Mouse (Mus musculus) kidney, adult 2 months (tissue): Measurements from ENCODE around the gene Zfp746. TPM values are rescaled to one million over a fixed set of nuclear protein-coding genes. Genes with fewer than 3 reads are reported as not detected.
A peak's percentile ranks its signal among the peaks of the same experiment; 100 is the strongest.

Experiments
- DNase-seq: peaks from one replicate; pipeline ENCODE4 v3.0.0; 2021
- H3K27ac ChIP-seq: fragments of 200-500 bp; 2 replicates; pipeline ENCODE4 v1.5.1; 2012; ENCODE audit warnings: low read depth, low read length, control low read depth, inconsistent platforms; ENCODE audit not compliant: insufficient read depth
- H3K27me3 ChIP-seq: fragments of 200-500 bp; replicated peaks from 2 replicates; pipeline ENCODE4 v1.6.1; 2012; ENCODE audit warnings: mild to moderate bottlenecking, moderate library complexity, low read length, inconsistent platforms; ENCODE audit not compliant: control insufficient read depth, insufficient read depth
- H3K36me3 ChIP-seq: fragments of 200-500 bp; 2 replicates; pipeline ENCODE4 v1.6.1; 2012; ENCODE audit warnings: mild to moderate bottlenecking, moderate library complexity, low read length, inconsistent platforms; ENCODE audit not compliant: control insufficient read depth, insufficient read depth
- H3K4me1 ChIP-seq: fragments of 200-500 bp; 2 replicates; pipeline ENCODE4 v1.6.1; 2011; ENCODE audit warnings: low read length; ENCODE audit not compliant: control insufficient read depth, insufficient read depth
- H3K4me3 ChIP-seq: fragments of 200-500 bp; 2 replicates; pipeline ENCODE4 v1.5.1; 2011; ENCODE audit warnings: mild to moderate bottlenecking, low read depth, low read length, control low read depth; ENCODE audit not compliant: insufficient read depth
- CTCF ChIP-seq: fragments of 200-500 bp; conservative IDR thresholded peaks from 2 replicates; pipeline ENCODE4 v1.5.1; 2011; ENCODE audit warnings: low read depth, mild to moderate bottlenecking, control low read depth, low read length, moderate library complexity, mixed read lengths; ENCODE audit not compliant: insufficient read depth, insufficient read length
- POLR2A ChIP-seq: fragments of 200-500 bp; IDR thresholded peaks from one replicate; pipeline ENCODE4 v1.6.1; 2011; ENCODE audit warnings: low read depth, low read length, control low read depth
- WGBS: fragments of 180-500 bp; shearing (Covaris S2); methylation state at CpG from one replicate; pipeline ENCODE4 v1.1.7; 2018; 5-methylcytosine and 5-hydroxymethylcytosine counted together
- polyA plus RNA-seq: library from polyadenylated mRNA; depleted of rRNA; stranded (reverse); fragments of >200 nt; gene quantifications from 2 replicates; pipeline ENCODE4 v1.2.3, GENCODE M21; 2012

Gene Zfp746
- polyA plus RNA-seq, 1 experiment: 14.8 TPM

DNA sequence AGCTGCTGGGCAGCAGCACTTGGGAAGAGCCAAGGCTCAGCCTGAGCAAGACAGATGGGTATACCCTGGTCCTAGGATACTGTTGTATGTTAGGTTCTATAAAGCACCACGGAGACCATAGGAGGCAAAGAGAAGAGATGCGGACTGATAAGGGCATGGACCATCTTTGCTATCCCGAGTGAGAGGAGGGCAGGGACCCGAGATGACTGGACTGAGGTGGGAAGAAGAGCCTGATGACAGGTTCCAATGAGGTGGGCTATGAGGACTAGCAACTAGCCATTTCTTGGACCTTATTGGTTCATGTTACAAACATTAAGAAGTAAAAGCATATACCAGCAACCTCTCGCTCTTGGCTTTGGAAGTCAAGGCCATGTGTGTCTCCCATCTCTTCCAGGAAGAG, 5.4 kb downstream of the Zfp746 start:
- no peak for DNase-seq
- Histone ChIP-seq H3K36me3 (peaks cover 5% of the 10 kb centered on the region), H3K27me3 (no peaks in the 10 kb centered on the region), H3K4me3 (no peak overlapping the region), H3K4me1 (peaks cover 10% of the 10 kb centered on the region), H3K27ac (no peak overlapping the region)
- WGBS: 97% methylated on average over 5 of the region's 5 CpGs
- TF ChIP-seq POLR2A (no peak), CTCF (no peak)

- no peaks in the 10 kb centered on the region for H3K4me1 ChIP-seq
- DNase-seq: peak; percentile 40
- H3K4me3 ChIP-seq: 0 out of 2 replicates have a peak overlapping the region, but pooled peaks have one; percentile 8
- no peaks in the 10 kb centered on the region for H3K27me3 ChIP-seq
- H3K27ac ChIP-seq: no peak overlapping the region
- TF ChIP-seq CTCF (no peak), POLR2A (no peak)
- 52% methylated on average over 5 of the region's 5 CpGs for WGBS
- peaks cover 2% of the 10 kb centered on the region; the same call in 1 of the 2 replicates for H3K36me3 ChIP-seq
Observed at GRCm38 (mm10) chr6:48073316-48073715, 13.1 kb downstream of the Zfp746 start.

DNA sequence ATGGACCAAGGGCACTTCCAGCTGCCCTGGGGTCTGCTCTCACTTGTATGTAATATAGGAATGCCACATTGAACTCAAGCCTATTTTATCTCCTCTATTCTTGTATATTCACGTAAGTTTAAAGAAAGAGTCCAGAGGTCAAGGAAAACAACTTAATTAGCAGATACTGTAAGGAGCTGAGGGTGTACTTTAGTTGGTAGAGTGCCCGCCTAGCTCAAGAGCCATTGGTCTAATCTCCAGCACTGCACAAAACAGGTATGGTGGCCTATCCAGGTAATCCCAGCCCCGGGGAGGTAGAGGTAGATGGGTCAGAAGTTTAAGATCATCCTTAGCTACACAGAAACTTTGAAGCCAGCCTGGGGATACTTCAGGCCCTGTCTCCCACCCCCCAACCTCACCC, 18.9 kb downstream of the Zfp746 start:
- no peaks in the 10 kb centered on the region for H3K4me1 ChIP-seq
- 81% methylated on average over 3 of the region's 3 CpGs for WGBS
- no peaks in the 10 kb centered on the region for H3K27me3 ChIP-seq
- no peak for DNase-seq
- no peak overlapping the region for H3K4me3 ChIP-seq
- H3K36me3 ChIP-seq: peaks cover 8% of the 10 kb centered on the region
- no peak for TF ChIP-seq POLR2A
- TF ChIP-seq CTCF: no peak
- no peak overlapping the region for H3K27ac ChIP-seq

GRCm38 (mm10) chr6:48065587-48066075, 20.8 kb downstream of the Zfp746 start:
- Histone ChIP-seq H3K36me3 (peaks cover 8% of the 10 kb centered on the region), H3K27me3 (no peaks in the 10 kb centered on the region), H3K4me1 (no peaks in the 10 kb centered on the region), H3K27ac (no peak overlapping the region), H3K4me3 (no peak overlapping the region)
- WGBS: 95% methylated on average over 6 of the region's 6 CpGs
- DNase-seq: no peak
- TF ChIP-seq POLR2A (no peak), CTCF (no peak)

GRCm38 (mm10) chr6:48064451-48064850, 21.9 kb downstream of the Zfp746 start:
- no peak for DNase-seq
- 97% methylated on average over 14 of the region's 14 CpGs for WGBS
- H3K36me3 ChIP-seq: peaks cover 8% of the 10 kb centered on the region

GRCm38 (mm10) chr6:48063940-48064339, 22.5 kb downstream of the Zfp746 start:
- no peaks in the 10 kb centered on the region for H3K4me1 ChIP-seq
- DNase-seq: no peak
- H3K36me3 ChIP-seq: peaks cover 8% of the 10 kb centered on the region
- TF ChIP-seq CTCF (no peak), POLR2A (no peak)
- no peak overlapping the region for H3K4me3 ChIP-seq
- 96% methylated on average over 28 of the region's 28 CpGs for WGBS
- no peak overlapping the region for H3K27ac ChIP-seq
- no peaks in the 10 kb centered on the region for H3K27me3 ChIP-seq

More at GRCm38 (mm10) chr6:48064451-48064850, 21.9 kb downstream of the Zfp746 start:
- no peaks in the 10 kb centered on the region for H3K4me1 ChIP-seq
- H3K4me3 ChIP-seq: no peak overlapping the region
- no peaks in the 10 kb centered on the region for H3K27me3 ChIP-seq
- no peak overlapping the region for H3K27ac ChIP-seq
- TF ChIP-seq POLR2A (no peak), CTCF (no peak)

DNA sequence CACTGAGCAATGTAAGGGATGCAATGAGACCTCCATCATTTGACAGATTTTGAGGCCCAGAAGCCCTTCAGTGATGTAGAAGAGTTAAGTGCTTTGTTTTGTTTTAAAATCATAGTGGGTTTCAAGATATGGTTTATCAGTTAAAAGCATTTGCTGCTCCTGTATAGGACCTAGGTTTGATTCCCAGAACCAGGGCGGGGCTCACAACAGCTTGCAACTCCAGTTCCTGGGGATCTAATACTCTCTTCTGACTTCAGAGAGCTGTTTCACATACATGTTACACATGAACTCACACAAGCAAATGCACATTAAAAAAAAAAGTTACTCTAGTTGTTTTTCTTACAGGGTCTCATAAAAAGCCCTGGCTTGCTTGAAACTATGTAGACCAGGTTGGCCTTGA, 25.5 kb downstream of the Zfp746 start:
- H3K4me3 ChIP-seq: no peak overlapping the region
- no peaks in the 10 kb centered on the region for H3K4me1 ChIP-seq
- peaks cover 6% of the 10 kb centered on the region for H3K36me3 ChIP-seq
- H3K27ac ChIP-seq: no peak overlapping the region
- no peak for DNase-seq
- 100% methylated on average over 1 of the region's 1 CpGs for WGBS
- no peaks in the 10 kb centered on the region for H3K27me3 ChIP-seq
- TF ChIP-seq CTCF (no peak), POLR2A (no peak)

GRCm38 (mm10) chr6:48060421-48060820, 26.0 kb downstream of the Zfp746 start:
- no peak for TF ChIP-seq POLR2A
- TF ChIP-seq CTCF: no peak
- no peak overlapping the region for H3K4me3 ChIP-seq
- DNase-seq: no peak
- H3K27ac ChIP-seq: no peak overlapping the region
- 84% methylated on average over 2 of the region's 2 CpGs for WGBS
- no peaks in the 10 kb centered on the region for H3K4me1 ChIP-seq
- peaks cover 6% of the 10 kb centered on the region for H3K36me3 ChIP-seq
- no peaks in the 10 kb centered on the region for H3K27me3 ChIP-seq
